Mouse (Mus musculus) thymus, adult 2 months (tissue): Measurements from ENCODE around the gene Il1a. TPM values are rescaled to one million over a fixed set of nuclear protein-coding genes. Genes with fewer than 3 reads are reported as not detected.
A peak's percentile ranks its signal among the peaks of the same experiment; 100 is the strongest.

Experiments
- DNase-seq: peaks from one replicate; pipeline ENCODE4 v3.0.0; 2021
- H3K27ac ChIP-seq: fragments of 200-500 bp; 2 replicates; pipeline ENCODE4 v1.5.1; 2012; ENCODE audit warnings: low read length, control low read depth; ENCODE audit not compliant: control insufficient read depth, insufficient read depth
- H3K27me3 ChIP-seq: fragments of 200-500 bp; 2 replicates; pipeline ENCODE4 v1.6.1; 2012; ENCODE audit warnings: mild to moderate bottlenecking, low read length, moderate library complexity, mixed read lengths; ENCODE audit not compliant: control insufficient read depth, insufficient read depth
- H3K36me3 ChIP-seq: fragments of 200-500 bp; 2 replicates; pipeline ENCODE4 v1.6.1; 2012; ENCODE audit warnings: mild to moderate bottlenecking, low read length, moderate library complexity; ENCODE audit not compliant: control insufficient read depth, insufficient read depth
- H3K4me1 ChIP-seq: fragments of 200-500 bp; replicated peaks from 2 replicates; pipeline ENCODE4 v1.6.1; 2012; ENCODE audit warnings: low read length; ENCODE audit not compliant: control insufficient read depth, insufficient read depth
- H3K4me3 ChIP-seq: fragments of 200-500 bp; 2 replicates; pipeline ENCODE4 v1.5.1; 2012; ENCODE audit warnings: mild to moderate bottlenecking, low read length, control low read depth, moderate library complexity; ENCODE audit not compliant: control insufficient read depth, insufficient read depth
- CTCF ChIP-seq: fragments of 200-500 bp; IDR thresholded peaks from 2 replicates; pipeline ENCODE4 v1.5.1; 2012; ENCODE audit warnings: mild to moderate bottlenecking, control low read depth, low read length, moderate library complexity, borderline replicate concordance; ENCODE audit not compliant: control insufficient read depth, poor library complexity, insufficient read depth; ENCODE audit errors: extremely low read depth
- POLR2A ChIP-seq: fragments of 200-500 bp; IDR thresholded peaks from 2 replicates; pipeline ENCODE4 v1.6.1; 2012; ENCODE audit warnings: mild to moderate bottlenecking, low read length, control low read depth, moderate library complexity; ENCODE audit not compliant: control insufficient read depth, poor library complexity, insufficient read depth; ENCODE audit errors: extremely low read depth
- WGBS: fragments of 180-500 bp; shearing (Covaris S2); methylation state at CpG from one replicate; pipeline ENCODE4 v1.1.7; 2018; 5-methylcytosine and 5-hydroxymethylcytosine counted together
- polyA plus RNA-seq: library from polyadenylated mRNA; depleted of rRNA; stranded (reverse); fragments of >200 nt; gene quantifications from 2 replicates; pipeline ENCODE4 v1.2.3, GENCODE M21; 2012

The Il1a gene
- polyA plus RNA-seq, 1 experiment, result 1.5 TPM

DNA sequence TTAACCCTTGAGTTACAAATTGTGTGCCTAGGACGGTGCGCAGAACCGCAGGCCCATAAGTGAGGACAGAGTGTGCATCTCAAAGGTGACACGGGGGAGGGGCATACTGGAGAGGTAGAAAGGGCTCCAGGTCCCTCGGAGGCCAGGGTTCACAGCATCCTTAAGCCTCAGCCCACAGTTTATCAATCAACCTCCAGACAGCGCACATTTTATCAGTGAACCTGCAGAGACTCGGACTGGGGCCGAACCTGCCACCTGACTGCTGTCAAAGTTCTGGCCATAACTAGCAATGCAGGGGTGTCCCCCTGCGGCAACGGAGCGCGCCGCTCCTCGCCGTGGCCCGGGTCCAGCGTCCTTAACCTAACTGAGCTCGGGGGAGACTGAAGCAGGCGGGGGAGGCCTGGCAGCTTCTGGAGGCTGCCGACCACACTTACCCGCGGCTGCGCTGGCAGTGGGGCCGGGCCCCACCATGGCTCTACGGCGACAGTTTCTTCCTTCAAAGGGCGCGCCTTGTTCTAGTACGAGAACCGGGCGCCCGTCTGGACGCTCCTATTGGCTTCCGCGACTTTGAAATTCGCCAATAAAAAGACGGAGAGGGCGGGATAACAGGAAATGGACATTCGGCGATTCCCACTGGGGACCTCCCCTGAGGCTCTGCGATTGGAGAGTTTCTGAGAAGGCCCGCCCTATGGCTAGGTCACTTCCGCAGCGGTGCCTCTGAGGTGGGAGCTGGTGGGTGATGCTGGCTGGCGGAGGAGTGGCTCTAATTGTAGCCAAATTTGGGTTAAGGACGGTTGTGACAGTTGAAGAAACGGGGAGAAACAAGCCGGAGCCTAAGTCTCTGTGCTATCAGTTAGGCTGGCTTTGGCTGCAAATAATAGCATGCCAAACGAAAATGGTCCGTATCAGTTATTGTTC is 12.8 kb downstream of the Il1a start, which contains the start of gene Ckap2l:
Gene Ckap2l, minus strand, starts transcription at position 542 of the 918 bp plus-strand sequence.
- Histone ChIP-seq H3K27me3 (no peaks in the 10 kb centered on the region), H3K4me3 (peak within 1 kb of the TSS; percentile 62), H3K27ac (peak within 1 kb of the TSS; percentile 92), H3K36me3 (no peaks in the 10 kb centered on the region), H3K4me1 (peaks cover 10% of the 10 kb centered on the region)
- peak; percentile 99 for DNase-seq
- WGBS, result under 1% methylated on average over 50 of the region's 50 CpGs
- TF ChIP-seq CTCF (no peak), POLR2A (peak; percentile 69; the same call in 1 of the 2 replicates)

DNA sequence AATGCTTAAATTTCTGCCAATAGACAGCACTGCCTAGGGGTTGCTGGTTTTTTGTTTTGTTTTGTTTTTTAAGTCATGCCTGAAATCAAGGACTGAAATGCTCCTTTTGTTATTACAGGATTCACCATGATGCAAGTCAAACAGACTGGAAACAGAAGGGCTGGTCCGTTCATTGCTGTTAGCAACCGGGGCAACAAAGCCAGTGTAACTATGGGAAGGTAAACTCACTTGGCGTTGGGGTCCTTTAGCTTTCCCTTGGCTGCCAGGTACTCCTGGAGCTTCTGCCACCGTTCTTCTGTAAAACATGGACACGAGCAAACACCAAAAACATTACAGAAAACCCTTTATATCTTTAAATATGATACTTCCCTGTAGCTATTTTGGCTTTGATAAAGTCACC is 13.7 kb downstream of the Il1a start:
- Histone ChIP-seq H3K36me3 (0 out of 2 replicates have a peak, but pooled peaks cover 2% of the 10 kb centered on the region), H3K4me1 (peaks cover 10% of the 10 kb centered on the region), H3K4me3 (peak overlapping the region; percentile 31), H3K27me3 (no peaks in the 10 kb centered on the region), H3K27ac (no peak overlapping the region)
- 82% methylated on average over 5 of the region's 5 CpGs for WGBS
- DNase-seq, result no peak
- TF ChIP-seq POLR2A, result no peak
- TF ChIP-seq CTCF, result no peak

DNA sequence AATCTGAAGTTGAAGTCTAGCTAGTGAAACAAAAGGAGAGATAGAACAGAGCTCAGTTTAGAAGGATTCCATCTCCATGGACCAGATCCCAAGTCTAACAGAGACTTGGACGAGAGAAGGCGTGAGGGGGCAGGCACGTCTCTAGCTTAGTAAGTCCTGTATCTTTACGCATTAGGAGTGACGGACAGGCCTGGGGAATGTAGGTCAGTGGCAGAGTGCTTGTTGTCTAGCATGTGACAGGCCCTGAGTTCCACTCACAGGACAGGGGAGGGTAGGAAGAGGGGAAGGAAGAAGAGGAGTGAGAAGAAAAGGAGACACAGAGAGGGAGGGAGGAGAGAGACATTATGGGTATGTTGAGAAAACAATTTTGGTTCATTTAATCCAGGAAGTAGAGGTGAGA is 14.7 kb downstream of the Il1a start:
- 96% methylated on average over 5 of the region's 5 CpGs for WGBS
- DNase-seq, result no peak
- 0 out of 2 replicates have a peak, but pooled peaks cover 5% of the 10 kb centered on the region for H3K36me3 ChIP-seq
- TF ChIP-seq POLR2A (no peak), CTCF (no peak)
- H3K27me3 ChIP-seq, result no peaks in the 10 kb centered on the region
- no peak overlapping the region for H3K27ac ChIP-seq
- H3K4me1 ChIP-seq, result peaks cover 10% of the 10 kb centered on the region
- no peak overlapping the region for H3K4me3 ChIP-seq

DNA sequence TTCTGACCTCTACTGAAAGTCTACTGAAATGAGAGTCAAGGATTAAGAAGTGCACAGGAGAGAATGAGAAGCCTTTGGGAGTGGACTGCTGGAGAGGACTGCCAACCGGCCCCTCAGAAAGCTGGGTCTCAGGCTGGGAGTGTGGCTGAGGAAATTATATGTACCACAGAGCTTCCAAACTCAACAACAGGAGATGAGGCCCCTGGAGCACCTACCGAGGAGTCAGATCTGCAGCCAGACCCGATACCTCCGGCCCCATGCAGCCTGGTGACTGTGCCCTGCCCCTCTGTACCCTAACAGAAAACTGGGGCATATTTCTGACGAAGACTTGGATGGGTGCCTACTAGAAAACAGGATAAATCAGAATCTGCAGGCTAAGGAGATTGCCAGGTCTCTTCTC is 35.9 kb downstream of the Il1a start:
- 98% methylated on average over 5 of the region's 5 CpGs for WGBS
- Histone ChIP-seq H3K27me3 (no peaks in the 10 kb centered on the region), H3K4me1 (no peaks in the 10 kb centered on the region), H3K27ac (no peak overlapping the region), H3K36me3 (peaks cover 78% of the 10 kb centered on the region), H3K4me3 (no peak overlapping the region)
- no peak for DNase-seq
- no peak for TF ChIP-seq POLR2A
- no peak for TF ChIP-seq CTCF

DNA sequence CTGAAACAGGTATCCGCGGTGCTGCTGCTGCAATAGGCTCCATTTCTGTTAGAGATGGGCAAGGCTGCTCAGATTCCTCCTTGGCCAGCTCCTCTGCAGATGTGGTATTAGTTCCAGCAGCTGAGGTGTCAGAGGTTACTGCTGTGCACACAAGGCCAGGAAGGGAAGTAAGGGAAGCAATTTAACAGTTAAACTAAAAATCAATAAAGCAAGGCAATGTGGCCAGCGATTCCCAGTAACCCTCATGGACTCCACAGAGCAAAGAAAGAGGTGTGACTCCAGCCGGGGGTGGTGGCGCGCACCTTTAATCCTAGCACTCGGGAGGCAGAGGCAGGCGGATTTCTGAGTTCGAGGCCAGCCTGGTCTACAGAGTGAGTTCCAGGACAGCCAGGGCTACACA is 39.2 kb downstream of the Il1a start:
- no peak overlapping the region for H3K27ac ChIP-seq
- H3K27me3 ChIP-seq, result no peaks in the 10 kb centered on the region
- no peak for TF ChIP-seq CTCF
- TF ChIP-seq POLR2A, result no peak
- H3K36me3 ChIP-seq, result peaks cover 72% of the 10 kb centered on the region
- no peaks in the 10 kb centered on the region for H3K4me1 ChIP-seq
- H3K4me3 ChIP-seq, result no peak overlapping the region
- WGBS, result 91% methylated on average over 9 of the region's 9 CpGs
- no peak for DNase-seq

DNA sequence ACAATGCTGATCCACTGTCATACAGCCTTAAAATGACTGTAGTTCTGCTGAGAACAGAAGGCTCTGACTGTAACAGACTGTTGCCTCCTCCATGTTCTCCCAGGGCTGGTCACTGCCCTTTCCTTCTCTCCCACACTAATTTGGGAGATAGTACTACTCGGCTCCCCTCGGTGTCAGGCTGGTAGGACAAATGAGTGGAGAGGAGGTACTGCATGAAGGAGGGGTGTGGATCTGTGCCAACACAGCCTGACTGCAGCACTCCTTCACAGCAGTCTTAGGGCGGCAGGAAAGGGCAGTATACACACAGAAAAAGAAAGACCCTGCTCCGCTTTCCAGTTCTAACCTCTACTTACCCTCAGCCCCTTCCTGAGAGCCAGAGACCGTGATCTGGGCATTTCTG is 39.8 kb downstream of the Il1a start:
- H3K4me1 ChIP-seq, result no peaks in the 10 kb centered on the region
- H3K36me3 ChIP-seq, result peaks cover 66% of the 10 kb centered on the region
- no peak for TF ChIP-seq CTCF
- TF ChIP-seq POLR2A, result no peak
- DNase-seq, result no peak
- no peak overlapping the region for H3K27ac ChIP-seq
- H3K27me3 ChIP-seq, result no peaks in the 10 kb centered on the region
- 97% methylated on average over 5 of the region's 5 CpGs for WGBS
- H3K4me3 ChIP-seq, result no peak overlapping the region

DNA sequence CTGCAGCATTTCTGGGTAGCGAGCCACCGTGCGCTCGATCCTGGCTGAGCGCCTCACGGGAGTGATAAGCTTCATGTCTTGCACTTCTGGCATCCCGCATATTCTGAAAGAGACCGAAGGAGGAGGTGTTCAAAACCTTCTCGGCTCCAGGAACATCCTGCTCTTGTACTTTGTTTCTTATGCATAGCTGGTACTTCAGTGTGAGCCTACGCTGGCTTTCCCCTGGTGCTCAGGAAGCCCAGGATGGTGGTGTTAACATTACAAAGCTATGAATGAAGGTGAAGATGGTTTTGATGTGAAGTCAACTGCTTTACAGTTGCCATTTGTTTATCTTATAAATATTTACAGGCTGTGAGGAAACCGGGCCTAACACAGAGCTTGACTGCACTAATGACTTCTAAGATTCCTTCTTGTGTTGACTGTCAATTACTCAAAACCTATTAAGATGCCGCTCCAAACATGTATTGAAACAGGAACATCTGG is 40.6 kb downstream of the Il1a start:
- H3K27ac ChIP-seq, result no peak overlapping the region
- H3K4me1 ChIP-seq, result no peaks in the 10 kb centered on the region
- peaks cover 58% of the 10 kb centered on the region for H3K36me3 ChIP-seq
- WGBS, result 97% methylated on average over 12 of the region's 12 CpGs
- DNase-seq, result no peak
- no peaks in the 10 kb centered on the region for H3K27me3 ChIP-seq
- no peak overlapping the region for H3K4me3 ChIP-seq
- TF ChIP-seq CTCF (no peak), POLR2A (no peak)
